Mouse (Mus musculus): ENCODE data around the gene Cdc42ep5.

- TF ChIP-seq GATA1 (IDR thresholded peaks at IDR 0.05; ENCODE audit: borderline replicate concordance, low read length) (no peak), FLI1 (IDR thresholded peaks at IDR 0.05; ENCODE audit: low read length) (no peak)
These were observed 39.4 kb downstream of the Cdc42ep5 start for GRCm38 (mm10) chr7:4125306-4125705.
